Mouse (Mus musculus): ENCODE data around the gene Pip4k2c.

Gene Pip4k2c

DNA sequence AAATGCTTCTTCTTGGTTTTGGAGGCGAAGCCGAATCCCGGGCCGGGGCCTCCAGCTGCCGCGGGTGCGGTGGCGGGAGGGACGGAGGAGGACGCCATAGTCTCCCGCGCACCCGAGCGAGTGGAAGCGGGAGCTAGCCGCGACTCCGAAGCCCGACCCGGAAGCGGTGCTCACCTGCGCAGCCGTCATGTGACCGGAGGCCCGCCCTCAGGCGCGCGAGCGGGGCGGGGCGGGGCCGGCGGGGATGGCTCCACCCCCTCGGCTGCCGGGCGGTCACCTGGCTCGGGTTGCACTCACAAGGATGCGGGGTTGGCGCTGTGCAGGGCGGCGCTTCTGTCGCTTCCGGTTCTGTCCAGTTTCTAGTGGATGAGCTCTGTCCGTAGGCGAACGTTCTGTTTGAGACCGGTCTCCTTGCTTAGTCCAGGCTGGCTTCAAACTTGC lies at the start of gene Pip4k2c:
Gene Pip4k2c (minus strand): TSS at position 172 of the 441 bp plus-strand sequence.
- peak; percentile 90 for DNase-seq (ENCODE audit: low spot score)

DNA sequence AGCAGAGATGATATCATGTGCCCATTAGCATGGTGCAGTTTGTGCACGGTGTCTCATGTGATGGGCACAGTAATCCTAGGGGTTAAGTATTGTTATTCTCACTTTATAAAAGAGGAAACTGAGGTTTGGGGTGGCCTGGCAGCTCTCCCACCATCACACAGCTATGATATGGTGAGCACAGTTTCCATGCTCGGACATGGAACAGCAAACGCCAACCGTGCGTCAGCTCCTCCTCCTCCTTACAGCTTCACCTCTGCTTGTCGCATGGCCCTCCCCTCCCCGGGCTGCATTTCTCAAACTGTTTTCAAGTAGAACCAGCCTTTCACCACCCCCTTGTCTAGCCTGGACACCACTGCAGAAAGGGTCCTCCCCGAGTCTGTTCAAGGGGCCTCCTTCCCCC lies 47.1 kb upstream of the Pip4k2c start:
- no peak for DNase-seq (ENCODE audit: low spot score)

DNA sequence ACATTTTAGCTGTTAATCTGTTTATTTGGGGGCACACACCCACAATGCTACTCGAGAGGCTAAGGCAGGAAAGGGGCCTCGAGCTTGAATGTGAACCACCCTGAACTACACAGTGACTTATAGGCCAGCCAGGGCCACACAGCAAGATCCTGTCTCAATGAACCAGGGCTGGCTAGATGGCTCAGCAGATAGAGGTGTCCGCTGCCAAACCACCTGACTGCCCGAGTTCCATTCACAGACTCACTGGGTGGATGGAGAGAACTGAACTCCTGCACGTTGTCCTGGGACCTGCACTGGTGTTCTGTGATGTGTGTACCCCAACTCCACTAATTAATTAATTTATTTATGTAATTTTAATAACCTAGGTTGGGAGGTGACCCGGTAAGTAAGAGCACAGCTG lies 46.4 kb upstream of the Pip4k2c start:
- DNase-seq (ENCODE audit: low spot score): no peak

DNA sequence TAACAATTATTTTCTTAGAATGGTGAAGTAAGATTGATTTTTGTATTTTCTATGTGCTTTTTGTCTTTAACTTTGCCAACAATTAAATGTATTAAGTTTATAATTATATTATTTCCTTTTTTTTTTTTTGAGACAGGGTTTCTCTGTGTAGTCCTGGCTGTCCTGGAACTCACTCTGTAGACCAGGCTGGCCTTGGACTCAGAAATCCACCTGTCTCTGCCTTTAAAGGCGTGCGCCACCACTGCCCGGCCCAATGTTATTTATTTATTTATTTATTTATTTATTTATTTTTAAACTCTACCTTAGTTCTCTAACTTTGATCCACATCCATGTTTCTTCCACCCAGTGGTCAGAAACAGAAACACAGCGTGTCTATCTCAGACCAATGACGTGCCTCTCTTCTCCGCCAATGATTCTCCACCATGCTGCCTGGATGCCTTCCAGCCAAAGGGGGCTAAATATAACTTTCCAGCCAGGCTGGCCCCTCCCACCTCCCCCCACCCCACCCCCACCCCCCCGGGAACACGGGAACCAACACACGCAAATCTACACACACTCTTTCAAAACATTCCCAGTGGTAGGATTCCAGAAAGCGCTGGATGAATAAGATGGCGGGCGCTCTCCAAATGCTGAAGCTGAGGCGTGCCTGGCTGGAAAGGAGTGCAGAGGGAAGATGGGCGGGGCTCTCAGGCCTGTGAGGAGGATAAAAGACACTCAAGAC lies 44.4 kb upstream of the Pip4k2c start:
- peak; percentile 70 for DNase-seq (ENCODE audit: low spot score)

DNA sequence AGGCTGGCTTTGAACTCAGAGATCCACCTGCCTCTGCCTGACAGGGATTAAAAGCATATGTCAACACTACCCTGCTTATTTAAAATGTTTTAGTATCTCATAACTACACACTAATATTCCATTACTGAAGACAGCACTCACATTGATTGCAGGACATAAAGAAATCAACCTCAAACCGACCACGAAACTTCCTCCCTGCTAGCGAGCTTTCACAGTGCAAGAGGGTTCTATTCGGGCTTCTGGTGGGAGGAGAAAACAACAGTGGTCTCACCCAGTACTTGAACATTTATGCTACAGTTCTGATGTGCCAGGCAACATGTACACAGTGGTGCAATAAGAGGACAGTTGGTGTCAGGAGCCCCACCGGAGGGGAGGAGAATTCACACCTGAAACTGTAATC lies 39.4 kb upstream of the Pip4k2c start:
- DNase-seq (ENCODE audit: low spot score): no peak

DNA sequence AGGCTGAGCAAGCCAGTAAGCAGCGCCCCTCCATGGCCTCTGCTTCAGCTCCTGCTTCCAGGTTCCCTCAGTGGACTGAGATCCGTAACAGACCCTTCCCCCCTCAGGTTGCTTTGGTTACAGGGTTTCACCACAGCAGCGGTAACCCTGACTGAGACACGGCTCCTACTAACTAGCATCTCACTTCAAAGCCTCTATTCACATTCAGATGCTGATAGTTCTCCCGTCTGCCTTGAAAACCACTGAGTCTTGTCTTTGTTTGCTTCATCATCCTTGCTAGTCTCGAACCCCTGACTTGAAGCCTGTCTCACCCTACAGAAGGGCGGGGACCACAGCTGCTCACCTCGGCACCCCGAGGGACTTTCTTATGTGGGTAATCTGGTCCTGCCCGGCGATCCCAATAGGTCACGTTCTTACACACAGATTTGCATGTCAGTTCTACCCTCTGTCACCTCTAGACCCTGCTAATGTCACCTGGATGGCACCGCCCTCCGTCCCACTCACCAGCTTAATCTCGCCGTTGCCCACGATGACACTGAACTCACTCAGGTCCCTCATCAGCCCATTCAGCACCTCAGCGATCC lies 26.9 kb upstream of the Pip4k2c start:
- no peak for DNase-seq (ENCODE audit: low spot score)

DNA sequence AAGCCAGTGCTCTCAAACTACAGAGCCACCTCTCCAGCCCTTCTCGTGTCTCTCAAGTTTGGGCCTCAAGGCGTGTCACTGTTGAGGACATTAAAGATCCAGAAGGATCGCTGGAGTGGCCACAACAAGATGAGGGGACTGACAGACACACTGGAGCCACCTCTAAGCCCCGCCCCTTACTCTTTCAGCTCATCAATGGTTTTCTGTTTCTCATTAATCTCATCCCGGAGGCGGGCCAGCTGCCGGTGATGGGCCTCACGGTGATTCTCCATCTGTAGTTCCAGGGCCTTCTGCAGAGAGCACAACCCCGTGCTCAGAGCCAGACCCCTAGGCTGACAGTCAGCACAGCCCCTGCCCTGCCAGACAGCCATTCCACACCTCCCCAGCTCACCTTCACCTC lies 25.2 kb upstream of the Pip4k2c start:
- no peak for DNase-seq (ENCODE audit: low spot score)

DNA sequence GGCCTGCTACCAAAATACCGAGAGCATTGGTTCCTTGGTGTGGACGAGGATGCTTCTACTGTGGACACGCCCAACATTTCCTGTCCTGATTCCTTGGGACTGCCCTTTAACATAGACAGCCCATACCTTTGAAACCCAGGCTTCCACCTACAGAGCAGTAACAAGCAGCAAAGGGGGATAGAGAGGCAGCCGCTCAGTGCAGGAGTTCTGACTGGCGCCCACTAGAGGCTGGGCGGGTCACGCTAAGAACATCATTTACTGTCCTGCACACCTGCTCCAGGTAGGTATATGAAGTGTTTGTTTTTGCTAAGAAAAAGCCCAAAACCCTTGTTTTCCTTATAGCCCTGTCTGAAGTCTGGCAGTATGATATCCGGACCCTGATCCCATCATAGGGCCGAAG lies 21.8 kb upstream of the Pip4k2c start:
- no peak for DNase-seq (ENCODE audit: low spot score)

DNA sequence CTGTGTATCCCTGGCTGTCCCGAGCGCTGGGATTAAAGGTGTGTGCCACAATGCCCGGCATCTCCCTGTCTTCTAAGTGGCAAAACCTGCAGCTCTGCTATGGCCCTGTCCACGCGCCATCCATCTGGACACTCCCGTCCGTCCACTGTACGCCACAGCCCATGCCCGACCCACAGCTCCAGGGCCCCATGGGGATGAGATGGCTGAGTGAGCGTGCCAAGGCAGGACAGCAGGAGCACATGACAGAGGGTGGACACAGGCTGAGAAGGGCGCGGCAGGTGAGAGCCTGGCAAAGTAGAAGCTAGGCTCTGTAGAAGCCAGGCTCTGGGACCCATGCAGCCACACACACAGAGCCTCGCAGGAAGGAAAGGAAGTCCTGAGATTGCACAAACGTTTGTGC lies 20.4 kb upstream of the Pip4k2c start:
- no peak for DNase-seq (ENCODE audit: low spot score)

DNA sequence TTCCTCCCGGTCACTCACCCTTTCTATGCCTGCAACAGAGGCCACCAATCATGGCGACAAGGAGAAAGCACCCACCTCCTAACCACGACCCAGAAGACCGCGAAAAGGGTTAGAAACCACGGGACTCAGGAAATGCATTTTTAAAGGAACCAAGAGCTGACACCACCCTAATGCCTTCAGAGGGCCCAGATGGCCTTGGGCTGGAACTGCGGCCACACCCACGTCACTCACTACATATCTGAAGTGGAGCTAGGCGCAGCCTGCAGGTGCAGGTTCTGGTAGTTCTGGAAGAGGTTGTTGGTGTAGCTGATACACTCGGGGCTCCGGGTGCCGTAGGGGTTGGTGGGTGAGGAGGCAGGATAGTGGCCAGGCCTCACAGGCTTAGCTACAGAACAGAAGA lies 19.3 kb upstream of the Pip4k2c start:
- no peak for DNase-seq (ENCODE audit: low spot score)

DNA sequence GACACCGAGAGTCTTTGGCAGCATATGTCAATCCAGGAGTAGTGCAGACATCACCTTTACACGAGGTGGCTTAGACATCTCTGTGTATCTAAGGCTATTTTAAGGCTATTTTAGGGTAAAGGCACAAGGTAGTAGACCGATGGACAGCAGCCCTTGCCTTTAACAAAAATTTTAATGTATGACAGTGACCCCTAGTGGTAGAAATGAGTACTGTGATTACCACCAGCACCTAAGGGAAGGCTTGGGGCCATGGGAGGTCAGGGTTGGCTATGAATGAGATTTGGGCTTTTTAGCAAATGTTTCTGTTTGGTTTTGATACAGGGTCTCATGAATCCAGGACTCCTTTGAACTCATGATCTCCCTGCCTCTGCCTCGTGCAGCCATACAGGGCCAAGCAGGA lies 17.5 kb upstream of the Pip4k2c start:
- peak; percentile 80 for DNase-seq (ENCODE audit: low spot score)

DNA sequence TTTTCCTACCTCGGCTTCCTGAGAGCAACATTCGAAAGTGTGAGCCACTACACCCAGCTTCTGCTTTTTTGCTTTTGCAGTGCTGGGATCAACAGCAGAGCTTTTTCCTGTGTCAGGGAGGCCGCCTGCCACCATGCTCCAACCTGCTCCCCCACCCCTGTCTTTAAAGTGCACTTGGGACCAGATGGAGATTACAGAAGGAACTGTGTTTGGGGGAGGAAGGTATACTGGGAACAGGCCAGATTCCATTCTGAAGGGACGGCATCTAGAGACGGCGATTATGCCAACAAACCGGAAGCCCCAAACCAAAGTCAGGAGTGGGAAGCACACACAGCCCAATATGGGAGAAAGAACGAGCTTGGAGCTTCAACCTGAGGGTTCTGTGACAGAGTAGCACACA lies 15.8 kb upstream of the Pip4k2c start:
- DNase-seq (ENCODE audit: low spot score): no peak

DNA sequence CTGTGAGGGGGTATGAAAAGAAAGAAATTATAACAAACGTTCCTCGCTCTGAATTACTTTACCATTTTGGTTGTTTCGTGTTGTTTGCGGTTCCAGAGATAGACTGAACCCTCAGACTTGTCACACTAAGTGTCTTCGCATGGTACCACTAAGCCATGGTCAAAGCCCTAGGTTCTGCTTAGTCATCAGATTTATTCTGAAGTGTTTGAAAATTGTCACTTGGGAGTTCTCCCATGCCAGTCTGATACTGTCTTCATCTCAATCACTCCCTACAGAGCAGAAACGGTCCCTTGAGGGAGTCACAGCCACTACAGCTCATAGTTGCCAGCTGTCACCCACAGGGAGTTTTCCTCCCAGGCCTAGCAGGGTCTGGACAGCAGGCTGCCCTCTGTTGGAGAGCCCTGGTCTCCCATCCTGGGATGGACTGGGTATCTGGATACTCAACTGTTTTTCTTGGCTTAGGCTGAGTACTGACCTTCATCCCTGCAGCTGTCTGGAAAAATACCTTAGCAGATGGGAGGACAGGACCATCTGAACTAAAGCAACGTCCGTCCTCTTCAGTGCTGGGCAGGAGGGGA lies 15.0 kb upstream of the Pip4k2c start:
- peak; percentile 43 for DNase-seq (ENCODE audit: low spot score)

DNA sequence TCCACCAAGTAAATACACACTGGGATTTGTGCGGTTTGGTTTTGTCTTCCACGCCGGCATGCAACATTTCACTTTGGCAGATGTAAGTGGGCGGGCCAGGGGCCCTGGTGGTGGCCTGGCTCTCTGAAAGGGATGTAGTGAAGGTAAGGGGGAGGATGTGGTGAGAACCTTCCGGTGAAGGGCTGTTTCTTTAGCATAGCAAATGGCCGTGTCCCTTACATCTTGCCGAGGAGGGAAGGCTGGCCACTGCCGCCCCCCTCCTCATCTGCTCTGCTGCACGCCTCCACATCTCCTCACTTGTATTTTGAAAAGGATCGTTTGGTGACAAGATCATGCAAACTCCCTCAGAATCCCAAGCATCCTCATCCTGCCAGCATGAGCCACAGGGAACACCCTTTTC lies 14.3 kb upstream of the Pip4k2c start:
- DNase-seq (ENCODE audit: low spot score): no peak

DNA sequence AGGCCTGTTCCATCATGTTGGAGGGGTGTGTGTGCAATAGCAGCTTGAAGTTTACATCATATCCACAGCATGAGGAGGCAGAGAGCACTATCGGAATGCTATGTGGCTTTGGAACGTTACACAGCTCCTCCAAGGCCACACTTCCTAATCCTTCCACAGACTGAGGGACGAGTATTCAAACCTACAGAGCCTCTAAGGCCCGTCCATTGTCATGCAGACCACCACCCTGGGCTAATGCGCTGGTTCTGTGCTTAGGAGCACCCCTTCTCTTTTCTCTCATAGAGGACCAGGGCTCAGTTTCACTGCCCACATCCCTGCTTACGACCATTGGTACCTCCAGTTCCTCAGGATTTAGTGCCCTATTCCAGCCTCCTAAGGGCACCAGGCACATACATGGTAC lies 13.8 kb upstream of the Pip4k2c start:
- no peak for DNase-seq (ENCODE audit: low spot score)

DNA sequence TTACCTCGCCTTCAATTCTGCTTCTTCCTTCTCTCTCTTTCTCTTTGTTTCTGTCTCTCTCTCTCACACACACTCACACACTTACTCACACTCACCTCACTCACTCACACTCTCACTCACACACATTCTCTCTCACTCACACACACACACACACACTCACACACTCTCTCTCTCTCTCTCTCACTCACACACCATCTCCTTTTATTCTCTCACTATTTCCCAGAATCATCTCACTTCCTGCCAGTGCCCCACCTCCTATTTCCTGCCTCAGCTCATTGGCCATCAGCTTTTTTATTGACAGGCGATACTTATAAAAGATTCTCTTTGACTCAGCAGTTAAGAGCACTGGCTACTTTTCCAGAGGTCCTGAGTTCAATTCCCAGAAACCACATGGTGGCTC lies 7.0 kb upstream of the Pip4k2c start:
- no peak for DNase-seq (ENCODE audit: low spot score)

DNA sequence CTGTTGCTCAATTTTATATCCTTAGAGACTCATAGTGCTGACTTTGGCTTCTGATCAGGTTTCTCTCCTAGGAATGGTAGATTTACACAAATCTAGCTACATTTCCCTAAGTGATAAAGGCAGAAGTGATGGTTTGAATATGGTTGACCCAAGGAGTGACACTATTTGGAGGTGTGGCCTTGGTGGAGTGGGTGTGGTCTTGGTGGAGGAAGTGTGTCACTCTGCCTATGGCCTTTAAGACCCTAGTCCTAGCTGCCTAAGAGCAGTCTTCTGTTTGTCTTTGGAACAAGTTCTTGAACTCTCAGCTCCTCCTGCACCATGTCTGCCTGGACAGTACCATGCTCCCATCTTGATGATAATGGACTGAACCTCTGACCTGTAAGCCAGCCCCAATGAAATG lies 5.8 kb upstream of the Pip4k2c start:
- peak; percentile 43 for DNase-seq (ENCODE audit: low spot score)

DNA sequence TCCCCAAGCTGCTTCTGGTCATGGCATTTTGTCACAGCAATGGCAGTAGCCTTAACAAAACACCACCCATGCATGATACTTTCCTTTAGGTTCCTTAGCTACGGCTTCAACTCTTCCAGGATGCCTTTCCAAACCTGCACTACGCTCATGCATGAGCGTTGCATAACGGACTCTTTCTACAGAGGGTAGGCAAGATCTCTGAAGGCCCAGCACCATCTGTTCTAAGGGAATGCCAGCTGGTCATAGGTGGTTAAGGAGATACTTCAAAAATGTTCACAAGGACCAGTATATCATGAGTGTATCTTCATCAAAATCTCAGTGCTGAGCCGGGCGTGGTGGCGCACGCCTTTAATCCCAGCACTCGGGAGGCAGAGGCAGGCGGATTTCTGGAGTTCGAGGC lies 5.1 kb upstream of the Pip4k2c start:
- no peak for DNase-seq (ENCODE audit: low spot score)

DNA sequence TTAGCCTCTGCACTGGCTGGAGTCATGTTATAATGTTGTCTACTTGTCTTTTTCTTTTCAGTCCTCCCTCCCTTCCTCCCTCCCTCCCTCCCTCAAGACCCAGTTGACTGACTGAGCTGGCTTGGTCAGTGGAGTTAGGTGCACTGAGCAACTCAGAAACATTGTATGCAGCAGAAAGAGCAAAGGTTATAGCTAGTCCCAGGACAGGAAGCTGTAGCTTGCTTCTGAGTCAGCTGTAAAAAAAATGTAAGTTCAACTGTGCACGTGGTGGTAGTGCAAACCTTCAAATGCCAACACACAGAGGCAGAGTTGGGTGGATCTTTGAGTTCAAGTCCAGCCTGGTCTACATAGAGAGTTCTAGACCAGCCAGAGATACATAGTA lies 3.0 kb upstream of the Pip4k2c start:
- peak; percentile 31 for DNase-seq (ENCODE audit: low spot score)

DNA sequence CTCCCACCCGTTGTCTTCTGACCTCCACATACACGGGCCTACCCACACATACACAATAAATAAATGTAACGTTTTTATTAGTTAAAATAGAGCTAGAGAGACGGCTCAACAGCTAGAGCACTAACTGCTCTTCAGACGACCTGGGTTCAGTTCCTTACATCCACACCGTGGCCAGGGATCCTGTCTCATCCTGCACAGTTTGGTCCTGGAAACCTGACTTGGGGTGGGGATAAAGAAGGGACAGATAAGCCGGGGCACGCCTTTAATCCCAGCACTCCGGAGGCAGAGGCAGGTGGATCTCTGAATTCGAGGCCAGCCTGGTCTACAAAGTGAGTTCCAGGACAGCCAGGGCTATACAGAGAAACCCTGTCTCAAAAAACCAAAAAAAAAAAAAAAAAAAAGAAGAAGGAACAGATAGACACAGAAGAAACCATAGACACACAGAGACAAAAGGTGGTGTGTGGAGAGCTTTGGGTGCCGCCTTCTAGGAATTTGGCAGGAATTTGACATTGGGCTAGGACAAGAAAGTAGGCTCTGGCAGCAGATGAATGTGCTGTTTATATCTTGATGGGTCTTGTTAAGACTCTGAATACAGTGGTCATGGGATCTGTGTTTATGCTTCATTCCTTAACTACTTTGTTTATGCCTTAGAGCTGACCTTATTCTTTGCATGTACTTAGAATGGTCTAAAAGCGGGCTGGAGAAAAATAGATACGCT lies 2.5 kb upstream of the Pip4k2c start:
- no peak for DNase-seq (ENCODE audit: low spot score)

DNA sequence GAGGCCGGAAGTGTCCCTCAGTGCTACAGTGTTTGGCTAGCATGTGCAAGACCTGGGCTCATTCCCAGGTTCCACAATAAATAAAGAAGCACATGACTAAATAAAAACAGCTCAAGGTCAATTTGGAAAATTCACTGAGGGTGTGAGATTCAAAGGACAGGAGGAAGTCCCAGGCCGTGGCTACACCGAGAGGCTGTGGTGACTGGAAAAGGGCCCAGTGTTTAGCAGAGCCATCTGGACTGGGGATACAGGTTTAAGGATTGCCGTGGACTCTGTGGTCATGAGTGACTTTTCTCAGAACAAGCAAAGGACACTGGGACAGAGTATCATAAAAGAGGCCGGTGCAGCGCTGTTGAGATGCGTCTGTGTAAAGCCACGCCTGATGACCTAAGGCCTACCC lies 1.9 kb upstream of the Pip4k2c start:
- peak; percentile 40 for DNase-seq (ENCODE audit: low spot score)

DNA sequence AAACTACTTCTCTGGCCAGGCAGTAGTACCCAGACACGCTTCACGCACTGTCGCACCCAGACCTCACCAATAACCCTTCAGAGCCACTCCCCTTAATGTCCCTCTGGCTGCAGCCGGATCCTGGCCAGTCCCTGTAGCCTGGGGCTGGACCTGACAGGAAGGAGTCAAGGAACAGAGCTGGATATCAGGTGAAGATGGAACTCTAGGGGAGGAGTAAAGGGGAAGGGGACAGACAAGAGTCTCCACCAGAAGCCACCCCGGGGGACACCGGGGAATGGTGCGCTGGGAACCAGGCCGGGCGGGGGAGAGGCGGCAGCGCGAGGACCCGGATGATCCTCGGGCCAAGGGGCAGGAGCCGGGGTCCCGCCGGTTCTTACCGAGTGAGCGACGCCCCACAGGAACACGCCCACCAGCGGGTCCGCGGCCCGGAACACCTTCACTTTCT lies 402 bp downstream of the Pip4k2c start:
- peak; percentile 57 for DNase-seq (ENCODE audit: low spot score)

DNA sequence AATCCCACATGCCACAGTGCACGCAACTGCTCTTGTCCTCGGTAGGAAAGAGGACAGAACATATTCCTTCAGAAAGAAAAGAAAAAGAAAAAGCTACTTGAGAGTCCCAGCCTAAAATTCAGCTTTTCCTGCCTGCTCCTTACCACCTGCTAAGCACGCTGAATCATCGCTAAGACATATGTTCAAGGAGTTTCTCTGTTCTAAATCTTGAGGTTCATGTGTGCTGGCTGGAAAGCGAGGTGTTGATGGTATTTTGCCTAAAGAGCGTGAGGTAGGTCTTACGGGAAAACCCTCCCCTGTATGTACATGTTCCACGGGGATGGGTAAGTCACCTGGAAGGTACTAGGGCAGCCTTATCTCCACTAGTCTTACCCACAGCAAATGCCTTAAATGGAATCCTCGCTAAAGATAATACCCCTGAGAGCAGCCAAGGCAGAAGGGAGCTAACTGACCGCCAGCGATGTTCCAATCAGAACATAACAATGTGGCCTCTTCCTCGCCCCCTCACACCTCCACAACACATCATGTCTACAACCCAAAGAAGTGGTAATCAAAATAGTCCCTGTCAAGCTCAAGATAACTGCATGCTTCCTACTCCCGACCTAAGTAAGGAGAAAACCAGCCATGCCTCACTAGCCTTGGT lies 1.3 kb downstream of the Pip4k2c start:
- no peak for DNase-seq (ENCODE audit: low spot score)
